Mouse (Mus musculus) right cerebral cortex, adult 18-20 months (tissue): ENCODE results near the gene M6pr.

Source experiments
- DNase-seq: peaks from one replicate; pipeline ENCODE4 v3.0.0; 2022; ENCODE audit warnings: mixed read lengths

M6pr gene

DNA sequence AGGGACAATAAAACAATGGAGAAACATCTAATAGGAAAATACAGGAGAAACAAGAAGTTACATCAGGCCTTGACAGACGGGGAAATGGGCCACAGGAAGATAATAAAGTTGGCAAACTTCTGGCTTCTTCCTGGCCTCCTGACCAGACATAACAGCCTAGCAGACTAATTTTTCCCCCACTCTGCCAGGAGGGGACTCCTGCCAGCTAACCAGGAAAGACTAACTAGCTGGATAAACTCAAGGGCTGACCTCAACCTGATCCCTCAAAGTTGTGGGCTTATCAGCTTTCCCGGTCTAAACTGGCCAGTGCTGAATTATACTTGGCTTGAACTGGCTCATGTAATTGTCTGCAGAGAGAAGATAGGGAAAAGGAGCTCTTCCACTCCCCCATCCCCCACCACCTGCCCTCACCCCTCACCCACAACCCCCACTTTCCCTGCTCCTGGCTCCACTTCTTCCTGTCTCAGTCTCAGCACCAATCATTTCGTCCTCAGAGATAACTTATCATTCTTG lies 8.8 kb upstream of the M6pr start:
- no peak for DNase-seq

DNA sequence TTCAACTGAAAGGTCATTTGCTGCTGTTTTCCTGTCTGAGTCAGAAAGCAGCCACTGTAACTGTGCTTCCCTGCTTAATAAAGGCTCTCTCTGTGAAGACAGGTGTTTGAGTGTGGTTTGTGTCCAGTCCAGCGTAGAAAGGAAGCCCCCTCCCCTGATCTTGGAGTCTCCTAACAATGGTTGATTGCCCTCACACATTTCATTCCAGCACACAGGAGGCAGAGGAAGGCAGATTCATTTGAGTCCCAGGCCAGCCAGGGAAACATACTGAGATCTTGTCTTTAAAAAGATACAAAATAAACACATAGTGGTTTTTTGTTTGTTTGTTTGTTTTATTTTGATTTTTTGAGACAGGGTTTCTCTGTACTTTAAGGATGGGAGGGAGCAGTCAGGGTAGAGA lies 6.4 kb upstream of the M6pr start:
- DNase-seq: no peak

DNA sequence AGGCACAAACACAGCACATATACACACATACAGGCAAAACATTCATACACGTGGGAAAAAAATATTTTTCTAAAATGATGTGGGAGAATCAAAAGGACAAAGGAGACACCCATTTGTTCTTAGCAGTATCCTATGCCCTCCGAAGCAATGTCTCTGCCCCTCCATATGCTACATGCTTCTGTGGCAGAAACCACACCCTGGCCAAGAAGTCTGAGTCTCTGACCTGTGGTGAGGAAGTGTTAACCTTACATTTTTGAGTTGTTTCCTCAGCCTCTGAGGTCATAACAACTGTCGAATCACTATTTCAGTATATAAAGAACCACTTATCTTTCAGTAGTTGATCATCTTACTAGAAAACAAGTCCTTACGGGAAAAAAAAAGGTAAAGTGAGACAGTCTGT lies 5.9 kb upstream of the M6pr start:
- DNase-seq: no peak

DNA sequence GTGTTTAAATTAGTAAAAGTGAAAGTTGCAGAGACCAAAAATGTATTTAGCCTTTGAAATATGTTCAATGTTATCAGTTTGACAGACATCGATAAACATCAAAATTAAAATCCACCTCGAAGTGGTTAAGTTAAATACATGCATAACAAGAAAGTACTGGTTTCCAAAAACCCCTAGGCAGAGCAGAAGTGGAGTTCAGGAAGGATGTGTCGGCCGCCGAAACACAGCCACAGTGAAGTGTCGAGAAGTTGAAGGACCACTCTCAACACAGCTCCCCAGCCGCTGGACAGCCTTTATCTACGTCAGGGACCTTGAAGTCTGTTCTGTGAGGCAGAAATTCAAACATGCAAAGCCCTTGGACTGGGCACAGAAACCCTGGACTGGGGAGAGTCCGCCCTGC lies 5.0 kb upstream of the M6pr start:
- DNase-seq: no peak

DNA sequence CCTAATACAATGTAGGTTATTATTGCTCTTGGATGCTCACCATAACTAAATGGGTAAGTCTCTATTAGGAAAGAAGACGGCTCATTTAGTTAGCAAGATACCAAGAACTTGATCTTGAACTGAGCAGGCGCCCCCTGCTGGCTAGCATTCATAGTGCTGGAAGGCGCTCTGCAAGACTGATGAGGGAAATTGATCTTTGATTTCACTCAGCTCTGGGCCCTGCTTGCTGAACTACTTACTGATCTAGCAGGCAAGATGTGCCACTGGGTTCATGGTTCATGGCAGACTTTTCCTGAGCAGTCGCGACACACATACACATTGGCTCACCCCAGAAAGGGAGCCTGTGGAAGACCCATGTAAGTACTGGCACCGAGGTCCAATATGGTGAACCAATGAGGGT lies 4.2 kb upstream of the M6pr start:
- DNase-seq: peak; percentile 66

DNA sequence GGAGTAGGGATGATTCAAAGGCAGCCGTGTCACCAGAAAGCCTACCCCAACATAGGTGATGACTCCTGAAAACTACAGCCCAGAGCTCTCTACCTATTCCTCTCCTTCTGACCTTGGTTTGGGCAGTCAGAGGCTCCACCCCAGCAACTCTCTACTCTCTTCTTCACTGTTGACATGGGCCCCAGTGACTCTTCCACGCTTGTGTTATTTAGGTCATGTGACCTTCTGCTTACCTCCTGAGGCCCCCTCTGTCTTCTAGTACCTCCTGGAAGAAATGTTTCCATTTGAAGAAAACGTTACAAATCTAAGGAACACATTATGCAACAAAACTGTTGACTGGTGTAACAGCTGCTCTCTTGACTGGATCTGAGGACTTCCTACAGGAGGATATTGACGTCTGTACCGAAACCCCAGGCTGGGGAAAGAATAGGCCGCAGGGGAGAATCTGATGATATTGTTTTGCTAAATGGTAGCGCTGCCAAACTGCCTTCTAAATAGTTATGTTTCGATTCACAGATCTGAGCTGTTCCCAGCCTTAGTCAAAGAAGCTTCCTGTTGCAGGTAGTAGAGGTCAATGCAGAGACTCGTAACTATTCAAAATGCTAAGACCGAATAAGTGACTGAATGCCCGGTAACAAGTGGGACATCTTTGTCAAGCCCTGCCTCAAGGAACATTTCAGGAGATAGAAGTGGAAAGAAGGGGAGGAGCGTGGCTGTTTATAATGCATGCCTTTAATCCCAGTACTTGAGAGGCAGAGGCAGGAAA lies 3.5 kb upstream of the M6pr start:
- no peak for DNase-seq

DNA sequence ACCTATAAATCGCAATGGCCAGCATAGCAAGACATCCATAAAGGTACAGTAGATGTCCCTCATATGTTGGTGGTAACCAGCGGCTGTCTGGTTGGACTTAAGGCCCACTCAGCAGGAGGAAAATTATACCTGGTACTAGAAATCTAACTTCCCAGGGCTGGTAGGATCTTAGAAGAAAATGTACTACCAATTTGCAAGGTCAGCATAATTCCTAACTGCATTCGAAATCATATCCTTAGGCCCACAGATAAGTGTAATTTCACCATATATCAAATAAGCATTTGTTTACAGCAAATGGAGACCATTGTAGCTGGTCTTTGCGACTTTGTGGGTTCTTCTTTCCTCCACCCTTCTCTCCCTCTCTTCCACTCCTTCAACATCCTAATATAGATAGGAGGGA lies 1.8 kb upstream of the M6pr start:
- DNase-seq: no peak

DNA sequence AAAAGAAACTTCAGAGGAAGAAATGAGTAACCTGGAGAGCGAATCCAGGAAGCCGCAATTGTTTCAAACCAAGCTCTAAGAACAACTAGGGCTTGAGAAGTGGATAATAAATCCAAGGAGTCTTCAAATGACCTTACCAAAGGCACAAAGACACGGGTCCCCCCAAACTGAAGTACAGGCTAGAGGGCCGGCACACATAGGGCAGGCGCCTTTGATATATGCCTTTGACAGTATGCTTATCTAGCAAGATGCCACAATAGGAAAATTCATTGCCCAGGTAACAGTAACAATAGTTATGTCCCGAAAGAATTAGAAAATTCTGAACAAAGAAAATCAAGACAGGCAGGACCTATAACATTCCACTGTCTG lies 400 bp upstream of the M6pr start:
- no peak for DNase-seq

DNA sequence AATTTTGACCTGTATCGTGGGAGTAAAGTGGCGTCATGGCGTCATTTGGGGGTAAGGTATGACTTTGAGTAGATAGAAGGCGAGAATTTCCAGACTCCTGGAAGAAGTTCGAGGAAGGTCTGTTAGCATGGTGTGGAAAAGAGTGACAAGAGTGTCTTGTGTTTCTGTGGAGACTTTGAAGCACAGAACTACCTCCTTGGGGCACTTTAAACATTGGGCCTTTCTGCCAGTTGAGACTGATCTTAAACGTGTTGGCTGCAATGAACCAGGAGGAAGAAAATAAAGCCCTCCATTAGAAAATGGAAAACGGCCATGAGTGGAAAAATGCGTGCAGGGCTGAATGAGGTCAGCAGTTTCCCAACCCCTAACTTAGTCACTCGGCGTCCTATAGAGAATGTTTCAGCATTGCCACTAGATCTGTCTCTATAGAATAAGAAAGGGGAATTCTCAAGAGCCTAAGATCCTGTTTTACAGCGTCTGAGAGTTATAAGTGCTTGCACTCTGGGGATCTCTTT lies 983 bp downstream of the M6pr start:
- no peak for DNase-seq

DNA sequence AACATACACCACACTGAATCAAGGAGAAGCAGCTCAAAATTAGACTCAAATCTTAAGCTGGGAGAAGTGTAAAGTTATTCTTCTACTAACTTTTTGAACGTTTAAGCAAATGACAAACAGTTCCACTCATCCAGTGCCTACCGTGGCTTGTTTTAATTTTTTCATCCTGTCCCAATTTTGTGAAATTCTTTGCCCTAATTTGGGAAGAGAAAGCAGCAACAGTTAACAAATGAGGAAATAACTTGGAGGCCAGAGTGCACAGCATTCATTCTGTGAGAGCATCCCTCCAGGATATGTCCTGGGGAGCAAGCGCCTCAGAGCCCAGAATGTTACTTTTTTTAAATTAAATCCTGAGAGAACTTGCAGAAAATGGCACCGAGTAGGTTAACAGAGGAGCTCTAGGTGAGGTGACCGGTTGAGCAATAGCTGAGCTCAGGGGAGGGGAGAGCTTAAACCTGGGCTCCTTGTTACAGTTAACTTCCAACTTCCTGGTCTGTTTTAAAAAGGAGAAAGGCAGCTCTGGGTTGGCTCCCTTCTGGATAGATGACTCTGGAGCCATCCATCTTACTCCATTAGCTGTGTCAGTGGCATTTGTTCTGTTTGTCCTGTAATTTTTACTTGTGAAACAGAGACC lies 1.8 kb downstream of the M6pr start:
- no peak for DNase-seq

DNA sequence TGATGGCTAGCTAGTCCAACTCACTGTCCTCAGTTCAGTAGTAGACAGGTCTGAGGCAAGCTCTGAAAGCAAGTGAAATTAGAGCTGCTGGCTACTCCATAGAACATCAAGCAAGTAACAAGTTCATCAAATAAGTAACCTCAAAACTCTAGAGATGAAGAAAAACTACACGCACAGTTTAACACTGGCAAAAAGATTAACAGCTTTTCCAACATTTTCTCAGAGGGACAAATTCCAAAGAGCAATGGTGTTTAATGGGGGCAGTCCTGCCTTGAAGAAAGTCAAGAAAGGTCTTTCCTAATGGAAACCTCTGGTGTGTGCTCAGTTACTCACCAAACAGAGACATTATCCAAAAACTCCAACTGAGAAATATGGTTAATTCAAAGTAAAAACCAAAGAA lies 10.2 kb downstream of the M6pr start:
- DNase-seq: no peak

DNA sequence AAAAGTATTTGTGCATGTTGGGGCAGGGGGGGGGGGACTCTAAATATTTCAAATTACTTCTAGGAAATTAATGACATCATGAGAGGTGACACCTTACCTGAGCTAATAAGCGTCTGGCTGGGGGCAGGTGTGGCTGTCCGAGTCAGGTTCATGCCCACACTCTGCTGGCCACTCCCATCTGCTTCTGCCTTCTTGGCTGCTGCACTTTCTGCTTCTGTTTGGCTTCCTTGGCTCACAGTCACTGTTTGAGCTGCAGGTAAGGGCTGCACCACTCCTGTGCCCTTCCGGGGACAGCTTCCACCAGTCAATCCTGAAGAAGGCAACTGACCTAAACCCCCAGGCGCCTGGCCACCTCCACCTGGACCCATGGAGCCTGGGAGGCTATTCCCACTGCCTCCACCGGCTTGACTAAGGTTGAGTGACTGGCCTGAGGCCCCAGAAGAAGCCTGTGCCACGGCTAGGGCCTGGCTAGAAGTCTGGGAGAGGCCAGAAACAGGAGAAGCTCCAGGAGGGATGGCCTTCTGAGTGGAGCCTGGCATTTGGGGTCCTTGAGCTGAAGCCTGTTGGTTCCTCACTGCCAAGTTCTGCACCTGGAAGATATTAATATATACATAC lies 16.9 kb downstream of the M6pr start:
- no peak for DNase-seq

DNA sequence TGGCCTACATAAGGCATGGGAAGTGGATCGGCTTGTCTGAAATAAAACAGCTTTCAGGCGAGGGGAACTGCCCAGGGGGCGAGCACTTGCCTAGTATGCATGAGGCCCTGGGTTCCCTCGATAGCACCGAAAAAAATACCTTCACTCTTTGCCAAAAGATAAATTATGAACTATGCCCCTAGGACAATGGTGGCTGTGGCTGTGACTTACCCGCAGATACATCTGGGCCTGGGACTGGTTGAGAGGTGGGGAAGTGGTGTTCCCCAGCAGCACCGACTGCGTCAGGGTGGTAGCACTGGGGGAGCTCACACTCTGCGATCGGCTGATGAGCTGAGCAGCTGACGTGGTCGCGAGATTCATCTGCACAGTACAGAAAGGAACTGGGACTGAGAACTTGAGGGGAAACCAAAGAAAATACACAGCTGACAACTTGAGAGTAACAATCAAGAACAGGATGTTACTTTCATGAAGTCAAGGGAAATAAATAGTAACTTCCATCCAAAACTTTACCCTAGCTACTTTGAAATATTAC lies 24.6 kb downstream of the M6pr start:
- DNase-seq: no peak

DNA sequence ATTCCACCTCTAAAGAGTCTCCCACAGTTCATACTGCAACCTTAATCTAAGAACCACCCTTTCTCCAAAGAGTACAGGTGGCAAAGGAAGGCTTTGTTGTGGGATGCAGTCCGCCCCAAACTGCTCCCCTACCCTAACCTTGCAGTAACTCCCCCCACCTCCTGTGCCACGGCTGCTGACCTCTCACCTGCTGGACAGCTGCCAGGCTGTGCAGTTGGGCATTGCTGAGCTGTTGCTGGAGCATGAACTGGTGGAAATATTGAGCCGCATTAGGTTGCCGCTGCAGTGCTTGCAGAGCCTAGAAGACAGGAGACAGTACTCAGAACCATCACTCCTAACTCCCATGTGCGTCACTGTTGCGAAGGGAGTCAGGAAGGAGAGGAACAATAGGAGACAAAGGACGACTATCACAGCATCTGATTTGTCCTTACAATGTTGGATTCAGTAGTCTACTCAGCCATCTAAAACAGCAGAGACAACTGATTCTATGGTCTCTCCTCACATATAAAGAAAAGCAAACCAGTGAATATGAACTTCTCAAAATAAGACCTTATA lies 26.3 kb downstream of the M6pr start:
- no peak for DNase-seq

DNA sequence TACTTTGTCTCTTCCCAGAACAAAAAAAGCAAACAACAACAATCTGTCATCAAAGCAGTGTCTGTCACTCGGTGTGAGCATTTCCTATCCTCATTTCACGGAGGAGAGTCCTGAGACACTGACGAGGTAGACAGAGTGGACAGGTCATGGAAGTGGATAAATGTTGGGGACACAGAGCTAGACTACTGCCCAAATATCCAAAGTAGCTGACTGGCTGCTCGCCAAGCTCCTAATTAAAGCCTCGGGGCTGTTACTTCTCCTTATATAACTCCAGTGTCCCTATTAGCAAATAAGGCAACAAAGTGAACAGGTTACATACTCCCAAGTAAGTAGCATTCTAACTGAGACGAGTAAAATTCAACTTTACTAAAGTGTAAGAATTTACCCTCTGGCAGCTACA lies 29.0 kb downstream of the M6pr start:
- DNase-seq: no peak

DNA sequence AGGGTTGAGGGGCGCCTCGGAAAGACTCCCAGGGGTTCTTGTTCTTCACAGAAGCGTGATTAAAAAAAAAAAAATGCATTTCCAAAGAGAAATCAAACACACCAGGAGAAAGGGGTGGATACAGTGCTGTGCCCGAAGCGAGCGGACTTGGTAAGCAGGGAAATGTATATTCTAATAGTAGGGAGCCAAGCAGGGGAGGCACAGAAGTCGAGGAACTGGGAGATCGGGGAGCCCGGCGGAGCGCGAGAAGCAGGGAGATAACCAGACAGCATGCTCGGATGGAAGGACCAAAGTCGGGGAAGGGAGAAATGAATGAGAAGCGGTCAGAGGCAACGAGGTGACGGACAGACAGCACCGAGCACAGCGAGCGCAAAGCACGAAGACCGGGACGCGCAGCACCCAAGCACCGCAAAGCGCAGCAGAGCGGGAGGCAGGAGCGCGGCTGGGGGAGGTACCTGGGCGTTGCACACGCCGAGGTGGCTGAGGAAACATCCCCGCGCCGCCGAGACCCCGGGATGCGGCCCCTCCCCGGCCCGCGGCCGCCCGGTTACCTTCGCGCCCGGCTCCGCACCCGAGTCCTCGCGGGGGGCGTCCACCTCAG lies 30.6 kb downstream of the M6pr start:
- DNase-seq: peak; percentile 78

DNA sequence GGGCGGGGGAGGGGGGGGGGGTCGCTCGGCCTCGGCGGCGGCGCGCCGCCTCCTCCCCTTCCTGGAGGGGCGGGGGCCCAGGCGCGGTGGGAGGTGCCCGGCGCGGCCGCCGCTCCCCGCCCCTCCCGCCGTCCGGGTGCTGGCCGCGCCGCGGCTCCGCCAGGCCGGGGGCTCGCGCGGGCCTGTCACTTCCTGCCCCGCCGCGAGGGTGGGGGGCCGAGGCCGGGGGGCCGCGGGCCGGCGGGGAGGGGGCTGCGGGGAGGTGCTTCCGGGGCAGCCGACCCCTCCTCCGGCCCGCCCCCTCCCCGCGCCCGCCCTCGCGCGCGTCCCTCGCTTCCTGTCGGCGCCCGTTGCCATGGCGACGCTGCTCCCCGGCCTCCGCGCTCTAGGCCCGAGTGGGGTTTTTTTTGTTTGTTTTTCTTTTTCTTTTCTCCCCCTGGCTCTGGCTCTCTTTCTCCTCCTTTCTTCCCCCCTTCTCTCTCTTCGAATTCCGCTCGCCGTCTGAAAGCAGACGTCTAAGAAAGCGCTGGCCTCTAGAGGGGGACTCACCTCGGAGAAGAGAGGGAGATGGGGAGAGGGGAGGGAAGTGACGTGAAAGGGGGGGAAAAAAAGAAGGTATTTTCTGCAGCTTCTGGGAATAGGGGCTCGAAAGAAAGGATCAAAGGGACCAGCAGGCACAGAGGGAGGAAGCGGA lies 31.3 kb downstream of the M6pr start:
- DNase-seq: peak; percentile 85

DNA sequence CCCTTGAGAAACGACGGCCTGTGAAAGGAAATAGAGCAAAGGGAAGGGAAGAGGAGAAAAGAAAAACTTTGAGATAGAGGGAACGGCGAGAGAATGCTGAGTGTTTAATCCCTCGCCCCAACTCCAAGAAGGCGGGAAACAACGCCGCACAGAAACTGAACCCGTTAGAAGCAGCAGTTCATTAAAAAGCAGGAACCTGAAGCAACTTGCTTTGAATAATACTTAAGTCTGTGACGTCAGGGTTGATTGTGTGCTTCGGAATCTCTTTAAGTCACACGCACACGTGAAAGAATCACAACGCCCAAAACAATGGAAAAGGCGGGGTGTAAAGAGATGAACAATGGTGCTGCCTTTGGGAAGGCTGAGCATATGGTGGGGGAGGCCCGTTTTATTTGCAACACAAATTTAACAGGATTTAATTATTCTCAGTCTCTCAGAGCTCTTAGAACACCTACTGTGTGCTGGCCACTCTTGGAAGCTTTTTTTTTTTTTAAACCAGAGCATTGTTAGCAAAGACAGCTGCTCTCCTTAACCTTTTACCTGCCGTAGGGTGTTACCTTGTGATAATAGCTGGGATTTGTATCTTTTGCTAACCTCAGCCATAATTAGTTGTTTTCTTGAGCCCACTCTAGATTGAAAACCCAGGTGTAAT lies 32.0 kb downstream of the M6pr start, which contains the start of gene Phc1:
Gene Phc1 (minus strand): TSS at position 213 of the 652 bp plus-strand sequence.
- no peak for DNase-seq

DNA sequence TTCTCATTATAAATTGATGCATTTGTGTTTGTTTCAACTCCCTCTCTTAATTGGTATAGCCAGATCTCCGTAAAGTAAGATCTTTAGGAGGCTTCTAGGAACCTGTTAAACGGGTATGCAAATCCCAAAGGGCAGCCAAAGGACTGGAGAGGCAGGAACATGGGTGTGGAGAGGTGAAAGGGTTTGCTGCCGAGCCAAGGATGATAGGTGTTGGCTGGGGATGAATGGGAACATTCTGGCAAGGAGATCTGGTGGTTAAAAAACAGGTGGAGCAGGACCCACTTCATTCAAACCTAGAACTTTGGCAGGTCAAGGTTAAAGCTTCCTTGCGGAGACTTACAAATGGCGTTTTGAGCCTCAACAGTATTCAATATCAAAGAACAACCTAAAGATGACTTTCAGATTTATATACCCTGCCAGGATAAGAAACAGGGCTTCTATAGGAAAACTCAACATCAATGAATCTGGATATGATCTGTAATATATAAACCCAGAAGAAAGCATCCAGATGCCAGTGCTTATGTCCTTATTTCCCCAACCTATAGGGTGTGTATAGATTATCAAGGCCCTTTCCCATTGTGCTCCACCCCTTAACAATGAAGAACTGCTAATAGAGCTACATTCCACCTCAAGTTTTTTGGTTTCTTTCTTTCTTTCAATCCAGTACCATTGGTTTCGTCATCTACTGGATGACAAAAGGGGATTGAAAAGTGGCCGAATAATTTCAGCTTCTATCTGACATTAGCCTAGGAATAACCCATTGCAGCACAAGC lies 32.7 kb downstream of the M6pr start:
- no peak for DNase-seq

DNA sequence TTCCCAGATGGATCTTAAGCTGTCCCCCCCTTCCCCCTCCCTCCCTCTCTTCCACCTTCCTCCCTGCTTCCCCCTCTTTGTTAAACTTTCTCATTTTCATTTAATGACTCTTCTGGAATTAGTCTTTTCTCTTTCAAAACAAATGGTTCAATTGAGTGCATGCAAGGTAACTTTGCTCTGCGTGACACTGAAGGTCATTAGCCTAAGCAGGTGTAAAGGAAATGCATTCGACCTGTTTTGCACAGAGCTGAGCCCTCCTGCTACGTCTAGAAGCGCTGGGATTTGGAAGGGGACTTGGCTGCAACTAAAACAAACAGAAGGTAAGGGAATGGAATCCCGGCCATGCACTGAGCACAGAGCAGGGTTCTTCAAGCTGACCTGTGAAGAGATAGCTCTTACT lies 33.6 kb downstream of the M6pr start:
- no peak for DNase-seq

DNA sequence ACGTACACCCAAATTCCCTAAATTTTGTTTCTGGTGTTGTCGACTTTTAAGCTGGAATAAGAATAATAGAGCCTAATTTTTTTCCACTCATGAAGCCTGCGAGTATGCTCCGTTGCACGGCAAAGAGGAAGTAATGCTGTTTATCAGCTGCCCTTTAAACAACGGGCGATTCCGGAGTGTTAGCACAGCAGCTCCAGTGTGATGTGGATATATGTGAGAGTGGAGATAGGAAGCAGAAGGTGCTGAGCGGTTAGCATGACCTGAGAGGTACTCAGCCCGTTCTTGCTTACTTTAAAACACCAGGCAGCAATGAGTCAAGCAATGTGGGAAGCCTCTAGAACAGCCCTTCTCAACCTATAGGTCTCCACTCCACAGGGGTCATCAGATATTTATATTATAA lies 35.2 kb downstream of the M6pr start:
- DNase-seq: no peak
